Mouse (Mus musculus) heart, postnatal 36 days (tissue): ENCODE measurements at regions not wholly inside any gene's neighbourhood (a gene's known extent, or its start where the extent isn't known, plus 50 kb on each side); places are given as distances from the start of the nearest gene placed in this dataset.

Experiments used
- DNase-seq, 2 experiments: peaks; one replicate each; pipeline ENCODE4 v3.0.0; 2021 to 2022
- intact Hi-C: fragments of 180-260 bp; cut with DNase I; formaldehyde crosslinking; loops from one replicate; pipeline ENCODE4 v1.15.1; 2025

- no peak for DNase-seq
- intact Hi-C loops = no loop called here
Observed at GRCm38 (mm10) chr2:101491762-101492161, 132.8 kb upstream of the Rag2 start.

- DNase-seq = no peak
- intact Hi-C loops = no loop called here
Observed at GRCm38 (mm10) chr2:101508116-101508515, 116.4 kb upstream of the Rag2 start.
